Mouse (Mus musculus): Measurements from ENCODE around the gene Sec14l5.
A peak's percentile ranks its signal among the peaks of the same experiment; 100 is the strongest.

The Sec14l5 gene

DNA sequence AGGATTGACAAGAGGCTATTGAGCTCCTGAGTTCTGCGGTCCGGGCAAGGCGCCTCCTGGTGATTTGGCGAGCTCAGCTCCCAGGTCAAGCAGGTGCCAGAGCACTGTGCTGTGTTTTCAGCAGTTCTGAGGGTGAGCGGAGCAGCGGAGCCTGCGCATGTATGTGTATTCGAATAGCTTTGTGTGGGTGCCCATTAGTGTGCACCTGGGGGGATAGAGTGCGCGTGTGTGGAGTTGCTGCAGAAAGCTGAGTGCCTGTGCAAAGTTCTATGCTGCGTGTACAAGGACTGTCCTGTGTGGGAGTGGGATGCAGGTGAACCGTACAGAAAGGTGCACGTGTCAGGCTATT lies at the start of gene Sec14l5:
TSS of gene Sec14l5 (plus strand) at position 73 of the 349 bp plus-strand sequence.
- DNase-seq (ENCODE audit: low spot score) = no peak

DNA sequence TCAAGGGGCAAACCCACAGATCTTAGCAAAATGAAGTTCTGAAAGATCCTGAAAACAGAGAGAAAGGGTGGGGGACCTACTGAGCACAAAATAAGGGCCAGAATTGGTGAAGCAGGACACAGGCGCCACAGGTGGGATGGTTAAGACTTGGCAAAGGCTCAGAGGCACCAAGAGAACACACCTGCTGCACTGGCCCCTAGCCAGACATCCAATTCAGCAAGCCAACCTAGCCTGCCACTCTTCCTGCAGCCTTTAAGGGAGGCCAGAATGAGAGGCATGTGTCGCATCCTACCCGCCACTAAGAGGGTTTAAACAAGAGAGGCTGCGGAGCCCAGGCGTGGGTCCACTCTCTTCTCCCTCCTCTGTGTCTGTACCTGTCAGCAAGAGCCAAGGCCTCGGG lies 45.9 kb upstream of the Sec14l5 start:
- no peak for DNase-seq (ENCODE audit: low spot score)

DNA sequence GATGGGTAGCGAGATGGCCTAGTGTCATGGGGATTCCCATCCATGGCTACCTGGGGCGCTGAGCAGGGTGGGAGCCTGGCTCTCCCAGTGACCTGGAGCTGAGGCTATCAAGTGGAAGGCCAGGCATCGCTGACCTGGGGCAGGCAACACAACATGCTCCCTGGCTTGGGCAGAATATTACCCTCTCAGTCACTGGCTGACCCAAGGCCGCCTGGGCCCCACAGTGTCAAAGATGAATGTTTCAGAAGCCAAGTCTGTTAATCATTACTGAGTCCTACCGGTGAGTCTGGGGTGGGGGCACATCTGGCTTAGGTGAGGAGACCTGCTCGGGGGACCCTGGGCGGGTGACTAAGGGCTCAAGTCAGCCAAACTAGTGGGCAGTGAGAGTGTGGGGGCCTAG lies 37.0 kb upstream of the Sec14l5 start:
- DNase-seq (ENCODE audit: low spot score) = no peak

DNA sequence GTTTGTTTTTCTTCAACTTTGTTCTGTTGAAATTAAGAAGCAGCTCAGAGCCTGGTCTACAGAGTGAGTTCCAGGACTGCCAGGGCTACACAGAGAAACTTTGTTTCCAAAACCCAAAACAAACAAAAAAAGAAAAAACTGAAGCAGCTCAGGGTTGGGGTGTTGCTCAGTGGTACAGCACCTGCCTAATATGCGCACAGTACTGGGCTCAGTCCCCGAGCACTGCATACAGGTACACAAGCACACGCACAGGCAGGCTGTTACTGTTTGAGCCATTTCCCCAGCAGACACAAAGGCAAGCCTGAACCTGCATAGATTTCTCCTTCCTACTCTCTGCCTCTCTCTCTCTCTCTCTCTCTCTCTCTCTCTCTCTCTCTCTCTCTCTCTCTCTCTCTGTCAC lies 35.9 kb upstream of the Sec14l5 start:
- DNase-seq (ENCODE audit: low spot score) = no peak

DNA sequence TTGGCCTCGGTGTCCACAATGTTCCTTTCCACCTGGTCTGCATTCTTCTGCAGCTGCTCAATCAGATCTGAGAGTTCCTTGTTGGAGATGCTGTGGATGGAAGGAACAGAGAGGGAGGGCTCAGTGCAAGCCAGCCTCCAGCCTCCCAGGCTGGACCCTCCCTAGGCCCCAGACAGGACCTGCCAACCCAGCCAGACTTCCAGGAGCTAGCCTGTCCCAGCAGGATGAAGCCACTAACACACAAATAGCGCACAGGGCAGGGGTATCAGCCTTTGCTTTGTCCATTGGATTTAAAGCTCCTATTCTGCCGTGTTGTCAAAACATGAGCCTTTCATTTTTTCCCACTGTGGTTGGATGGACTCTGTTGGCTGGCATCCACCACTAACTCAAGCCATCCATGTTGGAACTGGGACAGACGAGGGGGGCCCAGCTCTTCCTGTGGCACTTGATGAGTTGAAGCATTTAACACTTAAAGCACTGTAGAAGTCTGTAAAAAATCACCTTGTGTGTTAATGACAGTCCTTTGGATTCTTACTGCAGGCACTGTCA lies 33.8 kb upstream of the Sec14l5 start:
- no peak for DNase-seq (ENCODE audit: low spot score)

DNA sequence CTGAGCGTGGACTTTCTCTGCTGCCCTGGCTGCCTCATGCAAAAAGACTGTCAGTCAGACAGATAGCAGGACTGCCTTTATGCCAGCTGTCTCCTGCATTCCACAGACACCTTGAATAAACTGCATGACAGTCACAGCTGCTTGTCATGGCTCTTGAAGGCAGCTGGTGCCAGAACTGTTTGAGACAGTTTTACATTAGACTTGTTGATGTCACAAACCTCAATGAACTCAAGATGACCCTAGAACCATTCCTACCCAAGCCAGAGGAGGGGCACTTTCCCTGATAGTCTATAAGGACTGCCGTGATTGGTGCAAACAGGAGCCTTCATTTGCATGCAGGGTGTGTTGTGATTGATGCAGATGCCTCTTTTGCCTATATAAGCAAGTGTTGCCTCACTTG lies 33.3 kb upstream of the Sec14l5 start:
- no peak for DNase-seq (ENCODE audit: low spot score)

DNA sequence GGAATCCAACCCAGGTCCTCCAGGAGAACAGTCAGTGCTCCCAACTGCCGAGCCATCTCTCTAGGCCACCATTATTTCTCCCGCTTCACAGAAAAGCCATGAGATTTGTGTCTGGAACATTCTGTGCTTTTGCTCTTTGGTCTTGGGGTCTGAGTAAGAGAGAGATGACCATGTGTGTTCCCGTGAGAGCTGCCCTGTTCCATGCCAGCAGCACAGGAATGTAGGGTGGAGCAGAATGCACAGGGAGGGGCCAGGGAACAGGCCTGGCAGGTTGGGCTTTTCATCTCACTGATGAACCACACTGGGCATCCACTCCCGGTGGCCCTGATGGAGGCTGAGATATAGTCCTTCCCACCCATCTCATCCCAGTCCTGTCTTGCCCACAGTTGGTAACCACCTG lies 27.5 kb upstream of the Sec14l5 start:
- no peak for DNase-seq (ENCODE audit: low spot score)

DNA sequence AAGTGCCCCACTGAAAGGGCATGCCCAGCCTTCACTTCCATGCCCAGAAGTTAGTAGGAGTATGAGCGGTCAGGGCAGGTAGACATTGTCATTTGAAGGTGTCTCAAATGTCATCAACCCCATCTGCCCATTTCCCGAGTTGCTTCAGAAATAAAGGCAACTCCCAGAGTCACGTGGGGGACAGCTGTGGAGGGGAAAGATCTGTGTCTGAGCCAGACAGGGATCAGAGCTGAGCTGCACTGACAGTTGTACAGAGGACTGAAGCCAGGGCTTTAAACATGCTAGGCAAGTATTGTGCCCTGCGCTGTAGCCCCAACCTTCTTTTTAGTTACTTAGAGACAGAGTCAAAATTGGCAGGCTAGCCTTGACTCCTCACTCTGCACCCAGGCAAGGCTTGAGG lies 27.1 kb upstream of the Sec14l5 start:
- DNase-seq (ENCODE audit: low spot score) = no peak

DNA sequence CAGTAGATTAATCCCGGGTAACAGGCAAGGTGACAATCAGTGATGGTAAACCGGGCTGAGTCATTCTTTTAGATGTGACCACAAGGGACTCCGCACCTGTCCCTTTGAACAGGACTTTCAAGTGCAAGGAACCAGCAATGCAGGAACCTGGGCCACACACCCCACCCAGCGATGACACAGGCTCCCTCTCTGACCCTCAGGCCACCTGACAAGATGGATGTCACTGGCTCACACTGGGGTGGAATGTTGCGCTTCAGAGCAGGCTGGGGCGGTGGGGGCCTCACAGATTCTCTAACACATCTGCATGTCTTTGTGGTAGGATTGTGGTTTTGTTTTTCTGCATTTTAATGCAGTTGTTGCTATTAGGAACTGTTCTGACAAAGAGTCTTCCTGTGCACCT lies 23.4 kb upstream of the Sec14l5 start:
- no peak for DNase-seq (ENCODE audit: low spot score)

DNA sequence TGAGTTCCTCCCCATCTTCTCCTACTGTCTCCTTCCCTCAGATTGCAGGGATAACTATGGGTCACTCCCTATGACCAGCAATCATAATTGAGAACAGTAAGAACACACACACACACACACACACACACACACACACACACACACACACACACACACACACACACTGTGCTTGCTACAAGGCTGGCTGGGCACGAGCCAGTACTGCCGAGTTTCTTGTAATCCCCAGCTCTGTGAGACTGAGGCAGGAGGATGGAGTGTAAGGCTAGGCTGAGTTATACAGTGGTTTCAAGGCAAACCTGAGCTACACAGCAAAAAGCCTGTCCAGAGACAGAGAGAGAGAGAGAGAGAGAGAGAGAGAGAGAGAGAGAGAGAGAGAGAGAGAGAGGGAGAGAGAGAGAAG lies 16.7 kb upstream of the Sec14l5 start:
- DNase-seq (ENCODE audit: low spot score) = no peak

DNA sequence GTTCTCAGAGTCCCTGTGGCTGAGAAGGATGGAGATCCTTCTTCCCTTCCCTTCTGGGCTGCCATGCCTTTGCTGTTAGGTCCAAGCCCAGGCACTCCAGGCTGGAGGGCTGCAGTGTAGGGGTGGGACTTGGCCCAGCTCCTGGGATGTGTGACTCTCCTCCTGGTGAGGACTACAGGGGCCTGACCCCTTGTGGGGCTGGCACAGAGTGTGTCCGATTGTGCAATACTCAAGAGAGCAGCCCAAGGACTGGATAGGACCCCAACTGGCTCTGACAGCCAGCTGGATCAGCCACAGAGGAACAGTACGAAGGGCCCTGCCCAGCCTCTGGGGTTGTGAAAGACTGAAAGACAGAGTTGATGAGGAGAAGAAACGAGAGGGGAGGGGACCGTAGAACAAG lies 16.1 kb upstream of the Sec14l5 start:
- DNase-seq (ENCODE audit: low spot score) = peak; percentile 71

DNA sequence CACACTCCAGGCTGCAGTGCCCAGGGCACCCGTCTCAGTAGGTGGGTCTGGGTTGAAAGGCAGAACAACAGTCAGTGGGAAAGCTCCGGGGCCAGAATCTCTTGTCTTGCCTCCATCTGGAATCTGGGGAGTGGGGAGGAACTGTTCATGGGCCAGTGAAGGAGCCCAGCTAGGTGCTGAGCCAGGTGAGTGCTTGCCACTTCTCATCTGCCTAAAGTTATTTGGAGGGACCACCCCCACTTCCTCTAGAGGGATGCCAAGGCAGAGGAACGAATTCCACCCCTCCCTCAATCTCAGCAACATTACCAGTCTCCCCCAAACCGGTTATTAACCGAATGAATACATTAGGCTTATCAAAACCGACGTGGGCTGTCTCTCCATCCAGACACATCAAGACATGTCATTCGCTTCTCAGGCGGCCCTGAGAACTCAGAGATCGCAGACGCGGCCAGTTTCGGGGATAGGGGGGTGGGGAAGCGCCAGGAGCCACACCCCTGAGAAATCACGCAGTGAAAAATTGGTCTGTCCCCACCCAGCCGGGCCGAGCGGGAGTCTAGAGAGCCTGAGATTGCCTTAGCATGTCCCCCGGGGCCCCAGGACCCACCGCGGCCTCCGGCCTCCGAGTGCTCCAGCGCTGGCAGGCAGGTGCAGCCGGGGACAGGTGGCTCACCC lies 15.5 kb upstream of the Sec14l5 start:
- DNase-seq (ENCODE audit: low spot score) = no peak

DNA sequence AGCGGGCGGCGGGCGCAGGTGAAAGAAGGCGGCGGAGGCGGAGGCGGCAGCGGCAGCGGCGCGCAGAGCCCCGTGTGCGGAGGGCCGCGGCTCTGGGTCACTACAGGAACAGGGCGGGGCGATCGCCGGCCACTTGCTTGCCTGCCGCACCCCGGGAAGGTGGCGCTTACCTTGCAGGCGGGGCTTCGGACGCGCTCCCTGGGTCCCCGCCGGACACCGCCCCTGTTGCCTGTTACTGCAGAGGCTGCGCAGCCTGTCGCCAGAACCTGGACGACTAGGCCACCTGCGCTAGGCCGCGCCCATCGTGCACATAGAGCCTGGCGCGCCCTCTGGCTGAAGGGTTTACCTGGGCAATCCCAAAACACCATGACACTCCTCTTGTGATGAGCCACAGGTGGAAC lies 14.5 kb upstream of the Sec14l5 start, which contains the start of gene Ppl:
TSS of gene Ppl (minus strand) at position 21 of the 401 bp plus-strand sequence.
- DNase-seq (ENCODE audit: low spot score) = peak; percentile 75

DNA sequence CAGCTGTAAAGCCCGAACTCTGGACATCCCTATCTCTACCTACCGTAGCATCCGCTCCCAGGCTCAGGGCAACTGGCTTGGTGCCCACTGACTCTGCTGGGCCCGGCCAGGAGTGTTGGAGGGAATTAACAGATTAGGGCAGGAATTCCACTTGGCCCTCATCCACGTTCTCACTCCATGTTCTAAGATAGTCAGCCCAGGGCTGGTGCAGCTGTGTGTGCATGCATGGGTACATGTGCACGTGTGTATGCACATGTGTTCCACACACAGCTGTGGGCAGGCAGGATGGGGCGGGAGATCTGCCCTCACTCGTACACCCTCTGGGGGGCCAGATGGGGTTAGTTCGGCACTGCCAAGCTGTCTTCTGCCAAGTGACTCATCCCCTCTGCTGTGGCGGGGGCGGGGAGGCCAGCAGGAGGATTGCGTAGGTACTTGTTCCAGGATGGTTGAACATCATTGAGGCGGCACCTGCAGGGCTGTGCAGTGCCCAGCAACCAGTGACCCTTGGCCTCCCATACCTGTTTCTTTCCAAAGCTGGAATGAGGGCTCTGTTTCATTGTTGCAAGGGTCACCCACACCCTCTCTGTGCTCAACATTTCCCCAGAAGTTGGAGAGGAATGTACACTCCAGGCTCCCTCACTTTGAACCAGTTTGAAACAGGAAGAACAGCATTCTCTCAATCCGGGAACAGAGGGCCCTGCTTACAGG lies 12.1 kb upstream of the Sec14l5 start:
- DNase-seq (ENCODE audit: low spot score) = peak; percentile 70

DNA sequence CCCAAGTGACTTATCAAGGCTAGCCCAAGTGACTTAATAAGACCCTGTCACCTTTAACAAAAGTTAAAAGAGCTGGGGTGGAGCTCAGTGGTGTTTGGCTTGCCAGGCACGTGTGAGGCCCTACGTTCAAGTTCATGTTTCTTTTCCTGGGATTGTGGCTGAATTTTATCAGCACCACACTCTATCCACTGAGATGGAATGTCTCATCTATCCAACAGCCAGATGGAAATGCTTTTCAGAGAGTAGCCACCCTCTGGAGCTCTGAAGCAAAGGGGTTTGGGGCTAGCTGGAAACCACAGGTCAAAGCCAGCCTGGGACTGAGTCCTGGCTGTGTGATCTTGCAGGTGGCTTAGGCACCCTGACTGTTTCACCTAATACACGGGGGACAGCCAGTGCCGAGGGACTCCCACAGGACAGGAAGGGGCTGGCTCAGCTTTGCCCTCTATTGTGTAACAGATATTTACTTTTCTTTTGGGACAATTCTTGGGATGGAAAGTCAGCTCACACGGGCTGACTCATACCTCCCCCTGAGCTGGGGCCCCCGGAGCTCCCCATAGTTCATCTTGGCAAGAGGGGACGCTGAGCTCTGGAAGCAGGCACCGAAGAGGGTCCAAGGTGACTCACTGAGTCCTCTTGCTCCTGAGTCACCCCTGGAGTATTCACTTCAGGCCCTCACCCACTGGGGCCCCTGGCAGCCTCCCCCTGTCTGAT lies 11.2 kb upstream of the Sec14l5 start:
- DNase-seq (ENCODE audit: low spot score) = peak; percentile 56

DNA sequence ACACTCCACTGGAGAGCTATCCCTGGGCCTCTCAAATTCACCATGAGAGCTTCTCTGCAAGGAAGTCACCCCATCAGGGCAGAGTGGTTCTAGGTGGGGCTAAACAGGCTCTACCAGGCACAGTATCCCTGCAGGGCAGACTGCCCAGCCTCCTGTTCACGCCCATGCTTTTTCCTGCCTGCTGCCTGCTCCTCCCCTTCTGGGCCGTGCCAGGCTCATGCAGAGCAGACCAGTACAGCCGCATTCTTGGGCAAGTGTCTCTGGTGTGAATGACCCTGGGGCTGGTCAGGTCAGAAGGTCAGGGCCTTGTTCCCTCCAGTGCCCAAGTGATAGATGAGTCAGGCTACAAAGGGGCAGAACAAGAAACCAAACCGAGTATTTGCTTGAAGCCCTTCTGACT lies 10.4 kb upstream of the Sec14l5 start:
- DNase-seq (ENCODE audit: low spot score) = peak; percentile 71

DNA sequence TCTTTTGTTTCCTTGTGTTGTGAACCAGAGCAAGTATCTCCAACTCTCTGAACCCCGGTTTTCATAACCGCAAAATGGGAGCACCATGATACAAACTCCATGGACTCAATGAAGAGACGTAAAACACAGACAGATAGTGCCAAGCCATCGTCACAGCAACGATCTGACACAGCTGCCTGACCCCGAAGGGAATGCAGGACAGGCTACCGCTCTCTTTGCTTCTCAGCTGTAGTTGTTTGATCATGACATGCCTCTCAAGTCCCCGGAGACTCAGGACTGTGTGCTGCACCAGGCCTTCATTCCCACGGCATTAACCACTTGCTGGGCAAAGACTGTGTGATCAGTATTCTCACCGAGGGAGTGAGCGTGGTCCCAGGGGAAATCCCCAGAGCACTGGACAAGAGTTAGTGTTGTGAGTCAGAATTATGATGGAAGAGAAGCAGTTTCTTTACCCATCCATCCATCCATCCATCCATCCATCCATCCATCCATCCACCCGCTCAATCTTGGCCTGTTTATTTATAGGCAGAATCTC lies 9.8 kb upstream of the Sec14l5 start:
- DNase-seq (ENCODE audit: low spot score) = no peak

DNA sequence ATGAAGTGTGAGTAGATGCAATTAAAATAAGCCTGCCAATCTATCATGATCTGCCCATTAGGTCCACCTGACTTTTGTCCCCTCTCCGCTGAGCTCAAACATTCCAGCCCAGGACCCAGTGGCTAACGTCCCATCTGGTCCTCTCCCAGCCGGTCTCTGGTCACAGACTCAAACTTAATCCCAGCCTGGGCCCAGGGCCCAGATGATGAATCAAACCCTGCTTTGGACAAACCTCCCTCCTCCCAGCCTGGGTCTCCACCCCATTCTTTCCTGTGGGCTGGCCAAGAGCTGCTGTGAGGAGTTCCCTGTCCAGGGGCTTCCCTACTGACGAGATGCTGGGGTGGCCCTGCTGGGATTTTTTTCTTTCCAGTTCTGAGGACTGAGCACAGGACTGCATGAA lies 7.2 kb upstream of the Sec14l5 start:
- peak; percentile 61 for DNase-seq (ENCODE audit: low spot score)

DNA sequence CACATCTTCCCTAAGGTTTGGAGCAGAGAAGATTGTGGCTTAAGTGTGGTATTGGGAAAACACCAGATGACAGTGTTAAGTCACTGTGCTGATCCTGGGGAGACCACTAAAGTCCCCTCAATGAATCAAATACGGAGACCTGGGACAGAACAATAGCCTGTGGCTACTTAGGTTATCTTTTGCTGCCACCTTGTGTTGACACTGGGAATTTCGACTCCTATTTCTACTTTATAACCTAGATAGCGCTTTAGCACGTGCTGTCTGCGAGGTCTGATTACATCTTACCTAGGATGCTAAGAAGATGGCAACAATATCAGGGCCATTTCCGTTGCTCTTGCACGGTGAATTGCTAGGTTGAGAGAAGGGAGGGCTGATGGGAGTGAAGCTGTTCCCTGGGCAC lies 1.3 kb upstream of the Sec14l5 start:
- DNase-seq (ENCODE audit: low spot score) = peak; percentile 61

DNA sequence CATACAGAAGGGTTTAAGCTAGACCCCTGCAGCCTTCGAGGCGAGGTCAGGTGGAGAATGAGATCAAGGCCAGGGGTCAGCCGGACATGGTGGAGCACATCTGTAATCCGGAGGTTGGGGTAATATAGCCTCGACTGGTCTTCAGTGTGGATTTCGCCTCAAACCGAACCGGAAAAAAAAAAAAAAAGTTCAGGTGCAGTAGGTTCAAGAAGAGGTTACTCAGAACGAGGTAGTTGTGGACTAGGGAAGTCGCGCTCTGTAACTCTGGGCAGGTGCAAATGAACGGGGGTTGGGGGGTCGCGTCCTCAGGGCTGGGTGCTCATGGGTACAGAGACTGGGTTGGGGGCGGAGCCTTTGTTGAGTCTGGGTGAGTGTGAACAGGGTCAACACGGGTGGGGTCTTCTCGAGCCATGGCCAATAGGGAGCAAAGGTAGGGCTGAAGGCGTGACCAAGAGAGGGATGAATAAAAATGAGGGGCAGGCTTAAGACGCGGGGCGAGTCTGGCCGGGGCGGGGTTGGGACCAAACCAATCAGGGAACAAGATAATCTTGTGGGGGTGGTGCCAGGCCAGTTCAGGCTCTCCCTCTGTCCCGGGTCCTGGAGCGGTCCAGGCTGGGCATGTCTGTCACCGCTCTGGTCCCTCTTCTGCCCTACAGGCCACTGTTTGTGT lies 407 bp upstream of the Sec14l5 start:
- DNase-seq (ENCODE audit: low spot score) = peak; percentile 57

DNA sequence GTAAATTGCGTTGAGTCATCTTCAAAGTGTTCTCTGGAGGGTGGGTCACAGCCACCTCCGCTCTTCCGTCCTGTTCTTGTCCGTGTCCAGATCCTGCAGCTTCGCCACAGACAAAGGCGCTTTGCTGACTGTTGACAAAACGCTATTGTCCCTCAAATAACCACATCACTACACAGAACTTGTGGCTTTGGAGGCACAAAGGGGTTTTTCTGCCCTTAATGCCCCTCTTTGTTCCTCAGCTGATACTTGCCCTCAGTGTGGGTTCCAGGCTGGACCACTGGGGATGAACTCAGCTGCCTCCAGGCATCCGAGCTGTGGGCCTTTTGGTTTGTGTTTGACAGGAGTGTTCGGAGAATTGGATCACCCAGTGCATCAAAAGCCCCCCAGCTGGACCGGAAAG lies 3.6 kb downstream of the Sec14l5 start:
- no peak for DNase-seq (ENCODE audit: low spot score)
